Mouse (Mus musculus) E14TG2a.4 (cell line): Measurements from ENCODE around the gene Dcaf15.

Experiments used
- CTCF ChIP-seq: conservative IDR thresholded peaks from 2 replicates; pipeline ENCODE4 v1.5.1; 2014; ENCODE audit warnings: low read length
- POU5F1 ChIP-seq: IDR thresholded peaks from 2 replicates; pipeline ENCODE4 v1.6.1; 2014; ENCODE audit warnings: low read length, borderline replicate concordance

- no peak for TF ChIP-seq CTCF
- no peak for TF ChIP-seq POU5F1
Measured at GRCm38 (mm10) chr8:84068316-84069035, 36.1 kb downstream of the Dcaf15 start.
